In the genomic region with DNA sequence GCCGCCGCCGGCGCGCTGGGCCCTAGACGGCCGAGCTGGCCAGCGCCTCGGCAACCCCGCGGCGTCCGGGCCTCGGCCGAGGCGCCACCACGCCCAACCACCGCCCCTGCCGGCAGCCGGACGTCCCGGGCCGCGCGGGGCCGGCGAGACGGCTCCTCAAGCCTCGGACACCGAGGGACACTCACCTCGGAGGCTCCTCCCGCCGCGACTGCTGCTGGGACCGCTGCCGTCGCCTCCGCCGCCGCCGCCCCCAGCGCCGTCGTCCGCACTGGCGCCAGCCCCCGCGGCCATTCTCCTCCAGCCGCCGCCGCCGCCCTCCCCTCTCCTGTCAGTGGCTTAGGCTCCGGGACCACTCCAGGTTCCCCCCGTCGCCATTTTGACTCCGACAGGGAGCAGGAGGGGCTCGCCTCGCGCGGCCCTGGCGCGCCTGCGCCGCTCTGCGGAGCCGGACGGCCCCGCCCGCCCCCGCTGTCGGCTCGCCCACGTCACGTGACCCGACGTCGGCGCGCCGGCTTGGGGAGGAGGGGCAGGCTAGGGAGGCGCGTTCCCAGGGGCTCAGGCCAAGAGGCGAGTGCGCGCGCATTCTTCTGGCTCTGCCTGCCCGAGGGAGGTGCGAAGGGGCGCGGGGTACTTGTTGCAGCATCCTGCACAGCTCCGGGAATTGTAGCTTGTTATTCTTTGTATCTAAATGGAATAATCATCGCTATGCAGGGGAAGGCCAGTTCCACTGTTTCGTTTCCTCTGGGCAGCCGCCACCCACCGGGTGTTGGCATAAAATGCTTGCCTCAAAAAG, we compare ENCODE assay signal across 8 mouse cellular contexts. TPM values are rescaled to one million over a fixed set of nuclear protein-coding genes. Genes with fewer than 3 reads are reported as not detected.
A peak's percentile ranks its signal among the peaks of the same experiment; 100 is the strongest.
DNase-seq lines count a peak whose midpoint lies in the region; ATAC-seq and TF ChIP-seq lines count a peak whose summit lies in the region.

A gene (minus strand): TSS at position 441 of the 793 bp plus-strand sequence.

- peak; percentile 89 for DNase-seq in CH12.LX (ENCODE audit: extremely low read depth)
- peak; percentile 88 for DNase-seq in c-Kit-positive CD71-positive TER-119-negative erythroid progenitor cells, embryonic 14.5 days (ENCODE audit: low read depth)
- DNase-seq in heart, postnatal 0 days (ENCODE audit: low spot score), result peak; percentile 96
- DNase-seq in kidney, postnatal 4 days, result peak; percentile 99

- 0 out of 2 replicates have a peak within 1 kb of the TSS, but pooled peaks have one; percentile 5 for H3K27ac ChIP-seq in CH12.LX (ENCODE audit: insufficient read depth, low read depth)
- peak within 1 kb of the TSS; percentile 96 for H3K27ac ChIP-seq in forebrain, embryonic 12.5 days
- peak within 1 kb of the TSS; percentile 99 for H3K27ac ChIP-seq in heart, postnatal 0 days (ENCODE audit: low read depth)
- H3K27ac ChIP-seq in liver, embryonic 16.5 days (ENCODE audit: low read length), result peak within 1 kb of the TSS; percentile 94
- H3K27ac ChIP-seq in neural tube, embryonic 13.5 days (replicated peaks), result peak within 1 kb of the TSS; percentile 96
- peak within 1 kb of the TSS; percentile 94 for H3K27ac ChIP-seq in testis, adult 2 months (ENCODE audit: control insufficient read depth, insufficient read depth, low read depth, low read length)

- TF ChIP-seq POLR2A in CH12.LX (IDR thresholded peaks at IDR 0.05; ENCODE audit: low read depth, low read length), result peak; percentile 73; the same call in 1 of the 2 replicates
- TF ChIP-seq POLR2A in testis, adult 2 months (IDR thresholded peaks at IDR 0.05; ENCODE audit: control insufficient read depth, low read depth, low read length), result peak; percentile 49

- H3K9me3 ChIP-seq in CH12.LX (replicated peaks; ENCODE audit: low read length), result no peaks in the 10 kb centered on the region
- H3K9me3 ChIP-seq in forebrain, embryonic 12.5 days, result no peaks in the 10 kb centered on the region
- H3K9me3 ChIP-seq in heart, postnatal 0 days (replicated peaks; ENCODE audit: control insufficient read depth, low read length), result no peaks in the 10 kb centered on the region
- H3K9me3 ChIP-seq in liver, embryonic 16.5 days (replicated peaks; ENCODE audit: control insufficient read depth, low read length), result no peaks in the 10 kb centered on the region
- H3K9me3 ChIP-seq in neural tube, embryonic 13.5 days, result no peaks in the 10 kb centered on the region

- TF ChIP-seq CTCF in CH12.LX (conservative IDR thresholded peaks at IDR 0.05 in 1 of 2, IDR thresholded peaks at IDR 0.05 in 1 of 2; ENCODE audit: low read depth in 2 of 2, low read length in 2 of 2), result no peak
- no peak for TF ChIP-seq CTCF in heart, postnatal 0 days (IDR thresholded peaks at IDR 0.05; ENCODE audit: low read depth)
- no peak for TF ChIP-seq CTCF in testis, adult 2 months (IDR thresholded peaks at IDR 0.05; ENCODE audit: control insufficient read depth, insufficient read depth, insufficient replicate concordance, low read depth, low read length)

- in situ Hi-C loops in CH12.LX (cut with MboI; ENCODE audit: low pct_ligation_motif_present, low pct_unique_long_range_greater_than_20kb, low sequenced_read_pairs), result loop anchor here (25.0 kb wide), 1 partner anchor 184 kb away; no protein-coding TSS in a partner anchor

- H3K27me3 ChIP-seq in CH12.LX (replicated peaks), result peaks cover 8% of the 10 kb centered on the region
- H3K27me3 ChIP-seq in forebrain, embryonic 12.5 days, result no peaks in the 10 kb centered on the region
- H3K27me3 ChIP-seq in heart, postnatal 0 days (ENCODE audit: control insufficient read depth, insufficient read depth, low read length), result no peaks in the 10 kb centered on the region
- no peaks in the 10 kb centered on the region for H3K27me3 ChIP-seq in liver, embryonic 16.5 days (ENCODE audit: control insufficient read depth, insufficient read depth, low read depth, low read length)
- no peaks in the 10 kb centered on the region for H3K27me3 ChIP-seq in neural tube, embryonic 13.5 days
- H3K27me3 ChIP-seq in testis, adult 2 months (ENCODE audit: control insufficient read depth, insufficient read depth, low read length), result no peaks in the 10 kb centered on the region

- peaks cover 28% of the 10 kb centered on the region for H3K79me2 ChIP-seq in CH12.LX (replicated peaks; ENCODE audit: control insufficient read depth, extremely low read depth, insufficient read depth, poor library complexity, severe bottlenecking)

- H3K4me3 ChIP-seq in CH12.LX (replicated peaks in 1 of 3; ENCODE audit: low read depth in 2 of 3, low read length in 2 of 3, poor library complexity in 1 of 3), result peak within 1 kb of the TSS; percentile 84 to 90 (median 89)
- H3K4me3 ChIP-seq in forebrain, embryonic 12.5 days (replicated peaks), result peak within 1 kb of the TSS; percentile 96
- peak within 1 kb of the TSS; percentile 100 for H3K4me3 ChIP-seq in heart, postnatal 0 days (ENCODE audit: low read depth, low read length)
- peak within 1 kb of the TSS; percentile 95 for H3K4me3 ChIP-seq in liver, embryonic 16.5 days (ENCODE audit: low read depth, low read length)
- H3K4me3 ChIP-seq in neural tube, embryonic 13.5 days, result peak within 1 kb of the TSS; percentile 92
- peak within 1 kb of the TSS; percentile 98 for H3K4me3 ChIP-seq in testis, adult 2 months (ENCODE audit: control insufficient read depth, low read depth, low read length)

- under 1% methylated on average over 91 of the region's 95 CpGs for WGBS in forebrain, embryonic 12.5 days
- under 1% methylated on average over 32 of the region's 95 CpGs for WGBS in heart, postnatal 0 days
- WGBS in liver, embryonic 16.5 days (ENCODE audit: insufficient replicate concordance), result under 1% methylated on average over 75 of the region's 95 CpGs
- under 1% methylated on average over 63 of the region's 95 CpGs for WGBS in neural tube, embryonic 13.5 days

- peak within 1 kb of the TSS; percentile 89 for H3K4me2 ChIP-seq in CH12.LX (ENCODE audit: insufficient read depth, low read depth, poor library complexity, severe bottlenecking)
- peak within 1 kb of the TSS; percentile 78 for H3K4me2 ChIP-seq in forebrain, embryonic 12.5 days
- H3K4me2 ChIP-seq in heart, postnatal 0 days (ENCODE audit: low read depth, low read length), result peak within 1 kb of the TSS; percentile 82
- peak within 1 kb of the TSS; percentile 95 for H3K4me2 ChIP-seq in liver, embryonic 16.5 days (ENCODE audit: low read depth, low read length)
- H3K4me2 ChIP-seq in neural tube, embryonic 13.5 days, result peak within 1 kb of the TSS; percentile 74

- dilution Hi-C loops in CH12.LX (cut with MboI; ENCODE audit: extremely low pct_ligation_motif_present, extremely low pct_unique_long_range_greater_than_20kb, low sequenced_read_pairs), result no loop called here

- H3K36me3 ChIP-seq in CH12.LX (replicated peaks in 1 of 2; ENCODE audit: control insufficient read depth in 1 of 2, insufficient read depth in 1 of 2, low read length in 1 of 2), result no peaks in the 10 kb centered on the region
- no peaks in the 10 kb centered on the region for H3K36me3 ChIP-seq in forebrain, embryonic 12.5 days (replicated peaks)
- no peaks in the 10 kb centered on the region for H3K36me3 ChIP-seq in heart, postnatal 0 days (replicated peaks; ENCODE audit: control insufficient read depth, insufficient read depth, low read length)
- H3K36me3 ChIP-seq in liver, embryonic 16.5 days (ENCODE audit: control insufficient read depth, insufficient read depth), result no peaks in the 10 kb centered on the region
- H3K36me3 ChIP-seq in neural tube, embryonic 13.5 days, result no peaks in the 10 kb centered on the region
- no peaks in the 10 kb centered on the region for H3K36me3 ChIP-seq in testis, adult 2 months (ENCODE audit: control insufficient read depth, insufficient read depth, low read length)

- peak within 1 kb of the TSS; percentile 85 for H3K9ac ChIP-seq in CH12.LX (ENCODE audit: insufficient read depth, low read depth)
- peak within 1 kb of the TSS; percentile 94 for H3K9ac ChIP-seq in forebrain, embryonic 12.5 days
- H3K9ac ChIP-seq in heart, postnatal 0 days (replicated peaks; ENCODE audit: low read depth, low read length), result peak within 1 kb of the TSS; percentile 97
- H3K9ac ChIP-seq in liver, embryonic 16.5 days (ENCODE audit: low read depth, low read length), result peak within 1 kb of the TSS; percentile 97
- H3K9ac ChIP-seq in neural tube, embryonic 13.5 days, result peak within 1 kb of the TSS; percentile 96

- 0 out of 2 replicates have a peak, but pooled peaks have one; percentile 3 for TF ChIP-seq EP300 in CH12.LX (IDR thresholded peaks at IDR 0.05; ENCODE audit: low read length)
- TF ChIP-seq EP300 in heart, postnatal 0 days (IDR thresholded peaks at IDR 0.05; ENCODE audit: low read depth), result no peak

- peak; percentile 97 for ATAC-seq in forebrain, embryonic 12.5 days (ENCODE audit: low FRiP score)
- peak; percentile 95 for ATAC-seq in heart, postnatal 0 days (ENCODE audit: insufficient read depth, low read depth)
- ATAC-seq in liver, embryonic 16.5 days (ENCODE audit: low read depth), result peak; percentile 91
- peak; percentile 97 for ATAC-seq in neural tube, embryonic 13.5 days (ENCODE audit: low read depth)

- peaks cover 5 to 14% of the 10 kb centered on the region in 2 experiments for H3K4me1 ChIP-seq in CH12.LX (ENCODE audit: control insufficient read depth in 1 of 2, insufficient read depth in 2 of 2)
- peaks cover 18% of the 10 kb centered on the region for H3K4me1 ChIP-seq in forebrain, embryonic 12.5 days
- peaks cover 28% of the 10 kb centered on the region for H3K4me1 ChIP-seq in heart, postnatal 0 days (ENCODE audit: control insufficient read depth, insufficient read depth)
- peaks cover 19% of the 10 kb centered on the region for H3K4me1 ChIP-seq in liver, embryonic 16.5 days (ENCODE audit: control insufficient read depth, low read depth, low read length)
- H3K4me1 ChIP-seq in neural tube, embryonic 13.5 days (replicated peaks), result peaks cover 30% of the 10 kb centered on the region
- H3K4me1 ChIP-seq in testis, adult 2 months (ENCODE audit: control insufficient read depth, insufficient read depth, low read length), result peaks cover 8% of the 10 kb centered on the region

- TF ChIP-seq RAD21 in CH12.LX (IDR thresholded peaks at IDR 0.05; ENCODE audit: low read depth, low read length), result no peak

TF ChIP-seq in CH12.LX, 34 proteins besides CTCF, POLR2A, EP300 and RAD21 (continues in another document):
- TF ChIP-seq MAX (IDR thresholded peaks at IDR 0.05; ENCODE audit: low read length) (peak; percentile 77), ELF1 (IDR thresholded peaks at IDR 0.05; ENCODE audit: low read depth, low read length) (no peak), RCOR1 (conservative IDR thresholded peaks at IDR 0.05; ENCODE audit: low read depth, low read length) (no peak)

RNA-seq across cellular contexts. Expression of the gene that starts here (rescaled TPM):
- total RNA-seq in CH12.LX (2012; rRNA removed) (3.6 and 4.2 TPM in 2 replicates), CH12.LX (2014; rRNA removed) (7.2 and 7.4 TPM in 2 replicates)
- polyA plus RNA-seq in CH12.LX (2012; ENCODE audit: insufficient read length, low read depth), result 4.1 and 5.1 TPM in 2 replicates
- 29.1 and 29.6 TPM in 2 replicates for polyA plus RNA-seq in forebrain, embryonic 12.5 days (2016; fragmentation: Nextera tagmentation; extraction: Ambion mirVana)
- total RNA-seq in heart, postnatal 0 days (2014; rRNA removed; ENCODE audit: low replicate concordance), result 31.3 and 37.4 TPM in 2 replicates
- polyA plus RNA-seq in heart, postnatal 0 days (2015; fragmentation: Nextera tagmentation; extraction: Ambion mirVana), result 8.4 and 8.6 TPM in 2 replicates
- polyA plus RNA-seq in liver, embryonic 16.5 days (2015; fragmentation: Nextera tagmentation; extraction: Ambion mirVana), result 4.7 TPM in 2 replicates
- polyA plus RNA-seq in neural tube, embryonic 13.5 days (2015; fragmentation: Nextera tagmentation; extraction: Ambion mirVana), result 14.0 and 15.2 TPM in 2 replicates
- polyA plus RNA-seq in testis, adult 2 months (2012; rRNA removed), result 21.5 and 21.9 TPM in 2 replicates

Comparison
In these comparisons a context has a peak if more than half of its experiments do, and no peak if none do; other contexts are left out.
1. Peak in every context shown above with its lines: DNase-seq, ATAC-seq, H3K4me3 ChIP-seq and H3K27ac ChIP-seq.
2. H3K27ac ChIP-seq: peak in every context shown above with its lines; median percentile 99 in heart, postnatal 0 days; 96 in forebrain, embryonic 12.5 days; 96 in neural tube, embryonic 13.5 days; 94 in liver, embryonic 16.5 days; 94 in testis, adult 2 months; 5 in CH12.LX.